Comparison of ENCODE assay signal across 17 mouse cellular contexts in genomic region chr4:131797920-131798319, GRCm38 (mm10). TPM values are rescaled to one million over a fixed set of nuclear protein-coding genes. Genes with fewer than 3 reads are reported as not detected.
DNase-seq lines count a peak whose midpoint lies in the region; ATAC-seq and TF ChIP-seq lines count a peak whose summit lies in the region.
"Had no signal": no experiment of that assay in that cellular context is flagged by ENCODE, and none has a peak within 500 bp of the region (broad histone marks: within the 10 kb centered on the region; RNA-seq: fewer than 3 reads in every experiment).

No protein-coding gene starts in this region.

- H3K27ac ChIP-seq in midbrain, embryonic 10.5 days (replicated peaks) = peak overlapping the region; percentile 68
- no peak overlapping the region for H3K27ac ChIP-seq in midbrain, postnatal 0 days (ENCODE audit: low read depth, low read length)
- H3K27ac ChIP-seq: forebrain, embryonic 13.5 days; liver, embryonic 13.5 days; lung, embryonic 15.5 days had no signal

- intact Hi-C loops in heart, postnatal 25 days (cut with DNase I) = no loop called here

- peaks cover 32% of the 10 kb centered on the region for H3K4me1 ChIP-seq in midbrain, embryonic 10.5 days
- no peaks in the 10 kb centered on the region for H3K4me1 ChIP-seq in midbrain, postnatal 0 days (ENCODE audit: insufficient read depth, low read length)
- H3K4me1 ChIP-seq: forebrain, embryonic 13.5 days; lung, embryonic 15.5 days had no signal

- no peak overlapping the region for H3K9ac ChIP-seq in midbrain, postnatal 0 days (replicated peaks; ENCODE audit: low read length, poor library complexity, severe bottlenecking)
- H3K9ac ChIP-seq: forebrain, embryonic 13.5 days; limb, embryonic 12.5 days; liver, embryonic 13.5 days; lung, embryonic 15.5 days had no signal

- H3K9me3 ChIP-seq in midbrain, embryonic 10.5 days (replicated peaks) = no peaks in the 10 kb centered on the region
- H3K9me3 ChIP-seq in midbrain, postnatal 0 days (ENCODE audit: low read length) = no peaks in the 10 kb centered on the region
- H3K9me3 ChIP-seq: forebrain, embryonic 13.5 days; limb, embryonic 12.5 days; liver, embryonic 13.5 days; lung, embryonic 15.5 days had no signal

- H3K27me3 ChIP-seq in midbrain, embryonic 10.5 days (ENCODE audit: low read depth, poor library complexity, severe bottlenecking) = peaks cover 3% of the 10 kb centered on the region; the same call in 1 of the 2 replicates
- no peaks in the 10 kb centered on the region for H3K27me3 ChIP-seq in midbrain, postnatal 0 days (ENCODE audit: insufficient read depth, low read length)
- H3K27me3 ChIP-seq: forebrain, embryonic 13.5 days; limb, embryonic 12.5 days; liver, embryonic 13.5 days; lung, embryonic 15.5 days had no signal

- WGBS in midbrain, embryonic 10.5 days = 53% methylated on average over 12 of the region's 12 CpGs
- 55% methylated on average over 12 of the region's 12 CpGs for WGBS in midbrain, postnatal 0 days

- H3K36me3 ChIP-seq in midbrain, embryonic 10.5 days = peaks cover 4% of the 10 kb centered on the region; the same call in 1 of the 2 replicates
- peaks cover 3% of the 10 kb centered on the region; the same call in 1 of the 2 replicates for H3K36me3 ChIP-seq in midbrain, postnatal 0 days (ENCODE audit: insufficient read depth, low read length)
- H3K36me3 ChIP-seq: liver, embryonic 13.5 days; lung, embryonic 15.5 days had no signal

- DNase-seq in embryo, embryonic 10 days (ENCODE audit: low spot score) = peak; percentile 12
- DNase-seq in embryo, embryonic 9.5 days (ENCODE audit: extremely low spot score) = no peak
- no peak for DNase-seq in midbrain, embryonic 10.5 days (ENCODE audit: low spot score)
- no peak for DNase-seq in midbrain, postnatal 0 days (ENCODE audit: low spot score)
- DNase-seq in ZHBTc4 (ENCODE audit: low read depth, low spot score) = peak; percentile 29
- DNase-seq in retina, postnatal 1 day = peak; percentile 30
- no peak for DNase-seq in kidney, adult 9 months
- no peak for DNase-seq in heart, postnatal 25 days (ENCODE audit: low spot score)
- DNase-seq: kidney, adult 8-10 months; kidney, postnatal 25 days; liver, embryonic 13.5 days; lung, postnatal 4 days; thymus, postnatal 36 days had no signal

- no peak overlapping the region for H3K4me3 ChIP-seq in midbrain, embryonic 10.5 days
- no peak overlapping the region for H3K4me3 ChIP-seq in midbrain, postnatal 0 days (ENCODE audit: low read depth, low read length)
- H3K4me3 ChIP-seq: forebrain, embryonic 13.5 days; limb, embryonic 12.5 days; liver, embryonic 13.5 days; lung, embryonic 15.5 days; myocyte had no signal

- TF ChIP-seq CTCF in midbrain, postnatal 0 days (IDR thresholded peaks at IDR 0.05) = no peak

- no peak for ATAC-seq in midbrain, postnatal 0 days (ENCODE audit: low FRiP score)
- ATAC-seq: forebrain, embryonic 13.5 days had no signal

- H3K4me2 ChIP-seq in midbrain, postnatal 0 days (ENCODE audit: low read depth, low read length, poor library complexity, severe bottlenecking) = no peak overlapping the region
- H3K4me2 ChIP-seq: forebrain, embryonic 13.5 days; limb, embryonic 12.5 days; liver, embryonic 13.5 days; lung, embryonic 15.5 days had no signal

RNA-seq across cellular contexts. Expression of gene Ptpru, which starts 40.2 kb away (rescaled TPM):
- polyA plus RNA-seq in midbrain, embryonic 10.5 days (2016; fragmentation: Nextera tagmentation; extraction: Ambion mirVana) = 12.4 and 16.8 TPM in 2 replicates
- 34.2 and 37.0 TPM in 2 replicates for total RNA-seq in midbrain, postnatal 0 days (2014; rRNA removed)
- polyA plus RNA-seq in midbrain, postnatal 0 days (2015; fragmentation: Nextera tagmentation; extraction: Ambion mirVana) = 22.2 and 22.8 TPM in 2 replicates
- 1 to 10 TPM; 2.8 to 7.4 TPM for total RNA-seq in heart, postnatal 25 days (2021)

RNA-seq across cellular contexts. Expression of gene Mecr, which starts 45.4 kb away (rescaled TPM):
- 51.7 and 58.0 TPM in 2 replicates for polyA plus RNA-seq in midbrain, embryonic 10.5 days (2016; fragmentation: Nextera tagmentation; extraction: Ambion mirVana)
- 24.5 and 28.7 TPM in 2 replicates for total RNA-seq in midbrain, postnatal 0 days (2014; rRNA removed)
- 30.4 and 31.7 TPM in 2 replicates for polyA plus RNA-seq in midbrain, postnatal 0 days (2015; fragmentation: Nextera tagmentation; extraction: Ambion mirVana)
- total RNA-seq in heart, postnatal 25 days (2021) = 10 to 100 TPM; 25.5 to 26.5 TPM

Comparison
In these comparisons a context has a peak if more than half of its experiments do, and no peak if none do; other contexts are left out.
1. DNase-seq: peak in embryo, embryonic 10 days (single experiment), ZHBTc4 (single experiment) and retina, postnatal 1 day (single experiment); none in embryo, embryonic 9.5 days (single experiment), midbrain, embryonic 10.5 days (single experiment), midbrain, postnatal 0 days (single experiment), kidney, adult 9 months (single experiment) and heart, postnatal 25 days (single experiment).